Comparison of ENCODE assay signal across 13 mouse cellular contexts in the genomic region with DNA sequence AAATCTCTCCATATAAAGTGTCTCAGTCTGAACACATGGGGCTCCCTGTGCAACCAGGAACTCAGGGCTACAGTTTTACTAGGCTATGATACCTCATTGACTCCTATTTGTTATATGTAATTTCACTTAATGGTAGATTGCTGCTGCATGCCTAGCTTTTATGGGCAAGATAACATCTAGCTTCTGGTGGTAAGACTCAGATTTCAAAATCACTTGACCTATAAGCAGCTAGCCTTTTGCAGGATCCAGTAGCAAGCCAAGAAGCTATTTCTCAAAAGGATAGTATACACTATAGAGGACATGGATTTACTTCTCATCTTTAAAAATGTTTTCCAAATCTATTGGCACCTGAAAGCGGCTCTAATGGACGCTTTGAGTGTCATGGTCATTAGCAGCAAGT. TPM values are rescaled to one million over a fixed set of nuclear protein-coding genes. Genes with fewer than 3 reads are reported as not detected.
"Had no signal": no experiment of that assay in that cellular context is flagged by ENCODE, and none has a peak within 500 bp of the region (broad histone marks: within the 10 kb centered on the region; RNA-seq: fewer than 3 reads in every experiment).

No protein-coding gene starts in this region.

- DNase-seq: retina, postnatal 1 day; right cerebral cortex, adult 18-20 months; right cerebral cortex, postnatal 14 days; right cerebral cortex, postnatal 25 days; right cerebral cortex, postnatal 4 days; spleen, adult 18-20 months; thymus, adult 18-20 months; thymus, adult 2 months; thymus, postnatal 14 days; thymus, postnatal 25 days; thymus, postnatal 36 days; thymus, postnatal 4 days had no signal

RNA-seq across cellular contexts. Expression of gene Ankrd31, which starts 31.8 kb away (rescaled TPM):
- total RNA-seq: neutrophil, adult 5-6 weeks had no signal
